Mouse (Mus musculus): ENCODE results near the gene Dennd4b. TPM values are rescaled to one million over a fixed set of nuclear protein-coding genes. Genes with fewer than 3 reads are reported as not detected.
"Not testable (repeated sequence)": the region's sequence is repeated elsewhere in the genome, so short reads cannot be mapped to it uniquely, and the experiment has no call there.

Gene Dennd4b
- total RNA-seq, 2 experiments from 2014 or later: 78.4 to 81.8 TPM

DNA sequence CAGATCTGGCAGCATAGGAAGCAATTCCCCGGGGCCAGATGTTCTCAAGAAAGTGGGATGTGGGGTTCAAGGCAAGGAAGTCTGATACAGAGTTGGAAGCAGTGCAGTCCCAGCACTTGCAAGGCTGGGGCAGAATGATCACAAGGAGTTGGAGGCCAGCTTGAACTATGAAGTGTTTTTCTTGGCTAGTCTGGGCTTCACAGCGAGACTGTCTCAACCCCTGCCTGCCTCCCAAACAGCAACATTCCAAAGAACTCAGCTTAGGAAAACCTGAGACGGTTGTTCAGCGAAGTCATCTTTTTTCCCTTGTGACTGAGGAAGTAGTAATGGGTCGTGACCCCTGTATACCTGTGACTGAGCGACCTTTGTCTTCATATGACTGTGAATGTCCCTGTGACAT lies 14.2 kb upstream of the Dennd4b start:
- no peak for DNase-seq
- intact Hi-C loops (cut with DNase I): no loop called here

DNA sequence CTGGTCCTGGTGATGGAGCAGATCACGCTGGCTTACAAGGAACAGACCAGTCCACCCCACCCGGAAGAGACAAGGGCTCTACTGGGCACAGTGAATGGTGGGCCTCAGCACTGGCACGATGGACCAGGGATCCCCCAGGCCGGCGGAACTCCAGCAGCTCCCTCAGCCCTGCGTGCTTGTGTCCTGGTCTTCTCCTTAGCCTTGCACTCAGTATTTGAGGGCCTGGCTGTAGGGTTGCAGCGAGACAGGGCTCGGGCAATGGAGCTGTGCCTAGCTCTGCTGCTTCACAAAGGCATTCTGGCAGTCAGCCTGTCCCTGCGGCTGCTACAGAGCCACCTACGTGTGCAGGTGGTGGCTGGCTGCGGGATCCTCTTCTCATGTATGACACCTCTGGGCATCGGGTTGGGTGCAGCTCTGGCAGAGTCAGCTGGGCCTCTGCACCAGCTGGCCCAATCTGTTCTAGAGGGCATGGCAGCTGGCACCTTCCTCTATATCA lies 13.2 kb upstream of the Dennd4b start:
- DNase-seq; intact Hi-C loops (cut with DNase I): not testable (repeated sequence)

DNA sequence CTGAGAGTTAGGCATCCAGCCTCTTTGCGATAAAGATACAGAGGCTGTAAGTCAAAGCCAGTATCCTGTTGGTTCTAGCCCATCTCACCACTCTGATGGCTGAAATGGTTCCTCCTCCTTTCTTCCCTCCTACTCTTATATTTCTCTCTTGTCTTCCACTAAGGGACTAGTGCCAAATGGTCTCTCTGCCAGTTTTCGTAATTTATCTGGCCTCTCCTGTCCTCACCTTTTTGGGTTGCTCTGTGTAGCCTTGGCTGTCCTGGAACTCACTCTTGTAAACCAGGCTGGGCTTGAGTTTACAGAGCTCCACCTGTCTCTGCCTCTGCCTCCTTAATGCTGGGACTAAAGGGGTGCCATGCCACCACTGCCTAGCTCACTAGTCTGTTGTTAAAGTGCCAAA lies 12.3 kb upstream of the Dennd4b start:
- intact Hi-C loops (cut with DNase I); DNase-seq: not testable (repeated sequence)

DNA sequence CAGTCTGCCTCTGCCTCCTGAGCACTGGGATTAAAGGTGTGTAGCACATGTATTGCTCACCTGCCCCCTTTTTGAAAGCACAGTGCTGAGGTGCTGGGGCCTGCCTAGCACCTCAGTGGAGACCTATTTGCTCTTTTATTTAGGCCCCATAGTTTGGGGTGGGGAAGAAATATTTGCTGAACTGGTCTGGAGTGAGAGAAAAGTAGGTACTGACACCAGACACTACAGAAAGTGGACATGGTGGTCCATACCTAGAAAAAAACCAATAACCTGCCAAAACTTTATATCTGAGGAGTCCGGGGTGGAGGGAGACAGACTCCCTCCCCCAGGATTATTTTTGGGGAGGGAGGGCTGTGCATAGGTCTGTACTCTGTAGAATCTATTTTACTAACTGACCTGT lies 11.8 kb upstream of the Dennd4b start:
- intact Hi-C loops (cut with DNase I); DNase-seq: not testable (repeated sequence)

DNA sequence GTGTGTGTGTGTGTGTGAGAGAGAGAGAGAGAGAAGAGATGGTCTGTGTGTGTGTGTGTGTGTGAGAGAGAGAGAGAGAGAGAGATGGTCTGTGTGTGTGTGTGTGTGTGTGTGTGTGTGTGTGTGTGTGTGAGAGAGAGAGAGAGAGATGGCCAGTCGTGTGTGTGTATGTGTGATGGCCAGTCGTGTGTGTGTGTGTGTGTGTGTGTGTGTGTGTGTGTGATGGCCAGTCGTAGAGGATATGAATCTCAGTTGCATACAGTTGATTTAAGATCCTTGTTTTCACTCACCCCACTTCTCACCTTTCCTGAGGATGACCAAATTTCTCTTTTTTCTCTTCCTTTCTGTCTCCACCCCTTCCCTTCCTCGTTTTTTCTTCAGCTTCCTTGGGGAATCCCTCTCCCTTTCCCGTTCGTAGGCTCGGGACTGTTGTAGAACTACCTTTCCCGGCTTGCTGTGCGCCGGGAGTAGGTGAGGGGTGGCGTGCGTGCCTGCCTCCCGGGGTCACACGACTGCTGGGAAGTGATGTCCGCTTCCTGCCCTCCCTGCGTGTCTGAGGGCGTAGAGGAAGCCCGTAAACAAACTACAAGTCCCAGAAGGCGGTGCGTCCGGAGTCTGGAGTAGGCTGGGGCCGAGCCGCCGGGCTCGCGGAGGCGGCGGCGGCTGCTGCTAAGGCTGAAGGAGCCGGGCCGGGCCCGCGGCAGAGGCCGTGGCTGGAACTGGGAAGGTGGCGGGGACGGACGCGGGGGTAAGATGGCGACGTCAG lies 11.1 kb upstream of the Dennd4b start, which contains the start of gene Crtc2:
Gene Crtc2 (plus strand): TSS at position 511 of the 766 bp plus-strand sequence.
- intact Hi-C loops (cut with DNase I): no loop called here
- DNase-seq: peak; percentile 86 to 94

DNA sequence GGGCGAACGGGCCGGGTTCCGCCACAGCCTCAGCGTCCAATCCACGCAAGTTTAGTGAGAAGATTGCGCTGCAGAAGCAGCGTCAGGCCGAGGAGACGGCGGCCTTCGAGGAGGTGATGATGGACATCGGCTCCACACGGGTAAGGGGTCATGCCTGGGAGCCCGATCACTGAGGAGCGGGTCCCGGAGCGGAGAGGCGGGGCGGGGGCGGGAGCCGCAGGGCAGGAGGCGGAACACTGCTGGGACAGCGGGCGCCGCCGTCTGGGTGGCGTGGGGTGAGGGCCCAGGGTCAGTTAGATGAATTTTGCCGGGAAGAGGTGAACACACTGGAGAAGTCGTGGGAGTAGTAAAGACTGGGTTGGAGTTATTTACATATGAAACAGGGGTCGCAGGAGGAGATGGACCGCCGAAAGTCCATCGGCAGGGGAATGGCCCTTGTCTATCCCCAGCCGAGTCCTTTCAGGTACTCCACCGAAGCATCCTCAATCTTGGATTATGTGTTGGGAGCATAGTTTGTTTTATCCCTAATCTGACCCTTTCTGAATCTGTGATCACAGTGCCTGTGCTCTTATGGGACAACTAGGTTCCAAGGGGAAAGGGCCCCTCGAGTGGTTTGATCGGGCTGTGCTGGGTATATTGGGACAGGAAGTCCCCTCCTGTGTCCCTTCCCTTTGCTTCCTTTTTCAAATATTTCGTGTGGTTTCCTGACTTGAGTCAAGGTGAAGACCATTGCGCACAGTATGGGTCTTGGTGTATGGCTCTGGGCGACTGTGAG lies 10.4 kb upstream of the Dennd4b start:
- intact Hi-C loops (cut with DNase I): no loop called here
- DNase-seq: no peak

DNA sequence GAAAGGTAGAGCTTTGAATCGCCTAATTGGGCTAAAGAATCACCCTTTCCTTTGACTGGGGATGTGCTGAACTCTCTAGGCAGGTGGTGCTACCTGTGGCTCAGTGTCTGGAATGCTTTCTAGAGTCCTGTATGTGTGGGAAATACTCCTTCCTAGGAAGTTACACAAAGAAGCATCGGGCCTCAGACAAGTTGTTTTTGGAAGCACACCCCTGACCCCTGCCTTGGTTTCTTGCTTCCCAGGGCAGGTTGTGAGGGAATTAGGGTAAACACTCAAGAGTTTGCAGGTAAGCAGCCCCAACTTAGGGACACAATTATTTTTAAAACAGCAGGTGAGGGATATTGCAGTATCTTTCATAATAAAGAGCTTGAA lies 9.8 kb upstream of the Dennd4b start:
- intact Hi-C loops (cut with DNase I): no loop called here
- DNase-seq: no peak

DNA sequence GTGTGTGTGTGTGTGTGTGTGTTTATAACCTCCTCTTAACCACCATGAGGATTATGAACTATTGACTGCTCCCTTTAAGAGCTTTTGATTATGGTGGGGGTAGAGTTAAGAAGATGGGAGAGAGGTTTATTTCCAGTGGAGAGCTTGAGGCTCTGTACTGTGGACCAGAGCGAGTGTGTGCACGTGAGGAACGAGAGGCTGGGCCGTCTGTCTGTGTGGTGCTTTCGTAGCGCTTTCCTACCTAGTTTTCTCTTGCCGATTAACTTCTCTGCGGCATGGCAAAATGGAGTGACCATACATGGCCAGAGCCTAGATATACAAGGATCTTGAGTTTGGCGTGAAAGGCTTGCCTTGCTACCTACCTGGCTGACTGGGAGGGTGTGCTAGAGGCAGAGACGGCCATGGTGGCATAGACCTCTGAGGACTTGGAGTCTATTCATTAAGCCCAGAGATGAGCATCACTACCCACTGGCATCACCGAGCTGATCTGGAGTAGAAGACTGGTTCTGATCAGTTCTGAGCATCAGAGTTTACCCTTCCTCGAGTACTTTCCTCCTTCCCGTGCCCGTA lies 9.1 kb upstream of the Dennd4b start:
- intact Hi-C loops (cut with DNase I): no loop called here
- DNase-seq: no peak

DNA sequence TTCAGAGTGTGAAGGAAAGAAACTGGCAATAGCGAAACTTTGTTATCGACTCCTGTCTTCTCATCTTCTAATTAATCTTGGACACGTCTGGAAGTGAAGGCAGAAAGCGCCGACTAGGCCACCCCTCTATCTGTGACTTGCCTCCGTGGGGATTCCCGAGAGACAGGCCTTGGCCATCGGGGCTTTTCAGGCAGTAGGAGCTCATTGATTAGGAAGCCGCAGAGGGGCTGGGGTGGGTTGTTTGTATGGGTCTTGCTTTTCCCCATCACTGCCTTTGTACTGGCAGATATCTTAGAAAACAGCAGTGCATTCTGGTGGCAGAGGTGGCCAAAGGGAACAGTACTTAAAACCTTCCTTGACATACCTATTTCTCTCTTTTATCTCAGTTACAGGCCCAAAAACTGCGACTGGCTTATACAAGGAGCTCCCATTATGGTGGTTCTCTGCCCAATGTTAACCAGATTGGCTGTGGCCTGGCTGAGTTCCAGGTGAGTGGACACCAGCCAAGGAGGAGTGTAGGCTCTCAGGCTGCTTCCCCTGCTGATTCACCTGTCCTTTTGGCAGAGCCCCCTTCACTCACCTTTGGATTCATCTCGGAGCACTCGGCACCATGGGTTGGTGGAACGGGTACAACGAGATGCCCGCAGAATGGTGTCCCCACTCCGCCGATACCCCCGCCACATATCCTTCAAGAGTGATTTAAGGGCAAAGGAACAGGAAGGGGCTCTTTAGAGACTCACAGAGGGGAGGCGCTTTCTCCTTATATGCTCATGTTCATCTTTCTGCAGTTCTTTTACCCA lies 8.1 kb upstream of the Dennd4b start:
- intact Hi-C loops (cut with DNase I): no loop called here
- no peak for DNase-seq

DNA sequence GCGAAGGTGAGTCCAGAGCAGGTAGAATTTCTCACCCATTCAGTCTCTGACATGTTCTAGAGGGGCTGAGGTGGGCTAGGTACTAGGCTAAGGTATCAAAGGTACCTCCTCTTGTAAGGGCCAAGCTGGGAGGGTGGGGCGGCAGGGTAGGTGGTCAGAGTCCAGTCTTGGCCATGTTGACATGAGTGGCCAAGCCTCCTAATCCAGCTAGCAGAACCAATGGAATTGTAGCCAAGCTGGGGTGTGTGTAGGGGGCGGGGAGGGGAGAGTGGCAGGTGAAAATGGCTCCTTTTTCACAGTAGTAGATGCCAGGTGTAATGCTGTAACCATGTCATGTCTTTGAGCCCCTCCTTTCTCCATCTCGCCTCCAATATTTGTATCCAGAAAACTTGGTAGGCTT lies 6.5 kb upstream of the Dennd4b start:
- no peak for DNase-seq
- intact Hi-C loops (cut with DNase I): no loop called here

DNA sequence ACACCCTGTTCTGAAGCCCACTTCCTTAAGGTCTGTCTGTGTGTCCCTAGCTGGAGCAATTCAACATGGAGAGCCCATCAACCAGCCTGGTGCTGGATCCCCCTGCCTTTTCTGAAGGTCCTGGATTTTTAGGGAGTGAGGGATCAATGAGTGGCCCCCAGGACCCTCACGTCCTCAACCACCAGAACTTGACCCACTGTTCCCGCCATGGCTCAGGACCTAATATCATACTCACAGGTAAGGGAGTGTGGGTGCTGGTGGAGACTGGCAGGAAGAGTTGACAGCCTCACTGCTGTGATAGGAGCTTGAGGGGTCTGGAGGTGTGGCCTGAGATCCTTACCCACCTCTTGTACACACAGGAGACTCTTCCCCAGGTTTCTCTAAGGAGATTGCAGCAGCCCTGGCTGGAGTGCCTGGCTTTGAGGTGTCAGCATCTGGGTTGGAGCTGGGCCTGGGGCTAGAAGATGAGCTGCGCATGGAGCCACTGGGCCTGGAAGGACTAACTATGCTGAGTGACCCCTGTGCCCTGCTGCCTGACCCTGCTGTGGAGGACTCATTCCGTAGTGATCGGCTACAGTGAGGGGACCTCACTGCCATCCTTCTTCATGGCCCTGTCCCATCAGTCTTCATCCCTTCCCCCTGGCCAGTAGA lies 1.7 kb upstream of the Dennd4b start:
- DNase-seq: no peak
- intact Hi-C loops (cut with DNase I): no loop called here

DNA sequence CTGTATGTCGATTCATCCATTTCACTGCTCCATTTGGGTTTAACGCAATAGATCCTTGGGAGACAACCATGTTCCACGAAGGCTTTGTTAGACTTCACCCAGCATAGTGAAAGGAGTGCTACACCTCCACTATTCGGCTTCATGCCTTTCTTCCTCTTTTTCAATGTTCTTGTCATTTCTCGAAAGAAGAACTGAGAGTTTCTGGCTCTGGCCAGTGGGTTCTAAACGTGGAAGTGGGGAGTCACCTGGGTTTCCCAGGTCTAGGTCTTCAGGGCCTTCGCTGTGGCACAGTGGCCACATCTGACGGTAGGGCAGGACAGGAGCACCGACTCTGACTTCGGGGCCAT lies 325 bp upstream of the Dennd4b start:
- no peak for DNase-seq
- intact Hi-C loops (cut with DNase I): loop anchor here (2.0 to 5.0 kb wide), 2 partner anchors 44 to 108 kb away; no protein-coding TSS in a partner anchor

DNA sequence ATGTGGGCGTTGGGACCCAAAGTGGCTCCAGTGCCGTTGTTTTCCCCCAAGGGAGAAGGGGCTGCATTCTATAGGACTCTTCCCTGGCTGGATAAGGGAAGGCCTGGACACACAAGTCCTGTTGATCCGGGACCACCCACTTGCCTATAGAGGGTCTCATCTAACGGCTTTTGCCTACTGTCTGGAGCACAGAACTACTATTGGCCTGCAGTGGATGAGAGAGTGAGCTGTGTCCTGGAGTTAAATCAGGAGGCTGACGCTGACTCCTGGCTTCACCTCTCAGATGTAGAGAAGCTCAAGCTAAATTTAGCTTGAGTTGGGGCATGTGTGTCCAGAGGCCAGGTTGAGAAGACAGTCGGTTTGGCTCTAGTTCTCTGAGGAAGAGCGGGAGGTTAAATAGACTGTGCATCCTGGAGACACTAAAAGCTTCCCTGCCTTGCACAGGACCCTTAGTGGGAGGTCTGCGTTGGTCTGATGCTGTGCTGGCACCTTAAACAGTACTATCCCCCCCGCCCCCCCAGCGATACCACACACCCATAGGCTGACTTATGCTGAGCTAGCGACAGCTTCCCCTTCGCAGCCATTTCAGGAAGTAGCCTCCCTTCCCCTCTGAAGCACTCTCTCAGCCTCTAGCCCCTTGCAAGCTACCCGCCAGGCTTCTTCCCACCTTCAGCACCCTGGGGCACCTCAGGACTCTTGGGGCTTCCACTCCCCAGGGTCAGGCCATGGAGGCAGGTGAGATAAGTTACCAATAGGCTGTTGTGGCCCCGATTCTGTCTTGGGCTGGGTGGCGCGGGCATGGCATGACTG lies 1.2 kb downstream of the Dennd4b start:
- intact Hi-C loops (cut with DNase I): loop anchor here (2.0 to 5.0 kb wide), 2 partner anchors 45 to 106 kb away; no protein-coding TSS in a partner anchor
- no peak for DNase-seq

DNA sequence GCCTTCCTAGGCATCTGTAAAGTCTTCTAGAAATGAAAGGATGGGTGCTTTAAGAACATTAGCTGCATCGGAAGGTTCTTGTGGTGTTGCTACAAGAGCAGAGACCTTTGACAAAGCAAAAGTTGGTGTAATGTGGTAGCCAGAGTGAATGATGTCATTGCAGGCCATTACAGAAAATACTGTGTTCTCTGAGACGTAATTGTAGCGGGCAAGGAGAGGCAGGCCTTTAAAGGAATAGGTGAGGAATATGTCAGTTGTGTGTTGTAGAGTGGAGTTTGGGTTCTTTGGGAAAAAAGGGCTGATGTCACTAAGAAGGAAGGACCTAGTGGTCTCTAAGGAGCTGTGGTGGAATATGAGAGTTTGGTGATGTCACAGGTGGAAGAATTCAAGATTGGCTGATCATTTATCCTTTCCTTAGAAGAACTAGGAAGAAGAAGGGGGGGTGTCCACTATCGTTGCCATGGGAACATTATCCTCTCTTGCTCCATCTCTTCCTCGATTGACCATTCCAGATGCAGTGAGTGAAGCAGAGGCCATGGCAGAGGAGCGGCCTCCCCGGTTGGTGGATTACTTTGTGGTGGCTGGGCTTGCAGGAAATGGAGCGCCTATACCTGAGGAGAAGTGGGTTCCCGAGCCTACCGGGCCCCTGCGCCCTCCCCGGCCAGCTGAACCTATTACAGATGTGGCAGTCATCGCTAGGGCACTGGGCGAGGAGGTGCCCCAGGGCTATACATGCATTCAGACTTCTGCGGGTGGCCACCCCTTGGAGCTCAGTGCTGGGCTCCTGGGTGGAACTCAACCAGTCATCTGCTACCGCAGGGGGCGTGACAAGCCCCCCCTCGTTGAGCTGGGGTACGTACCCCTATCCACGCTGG lies 2.2 kb downstream of the Dennd4b start:
- intact Hi-C loops (cut with DNase I): loop anchor here (5.0 kb wide), 1 partner anchor 105 kb away; no protein-coding TSS in a partner anchor
- no peak for DNase-seq

DNA sequence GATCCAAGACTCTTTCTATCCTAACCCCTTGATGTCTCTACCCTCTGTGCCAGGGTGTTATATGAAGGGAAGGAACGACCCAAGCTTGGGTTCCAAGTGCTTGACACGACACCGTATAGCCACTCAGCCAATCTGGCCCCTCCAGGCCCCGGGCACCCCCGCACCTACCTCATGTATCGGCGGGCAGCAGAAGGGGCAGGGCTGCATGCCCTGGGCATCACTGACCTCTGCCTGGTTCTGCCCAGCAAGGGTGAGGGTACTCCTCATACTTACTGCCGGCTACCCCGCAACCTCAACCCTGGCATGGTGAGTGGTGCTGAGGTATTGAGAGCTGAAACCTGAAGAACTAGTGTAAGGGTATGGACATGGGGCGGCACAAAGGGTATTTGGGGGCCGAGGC lies 3.2 kb downstream of the Dennd4b start:
- intact Hi-C loops (cut with DNase I): loop anchor here (5.0 kb wide), 1 partner anchor 104 kb away; no protein-coding TSS in a partner anchor
- DNase-seq: no peak

DNA sequence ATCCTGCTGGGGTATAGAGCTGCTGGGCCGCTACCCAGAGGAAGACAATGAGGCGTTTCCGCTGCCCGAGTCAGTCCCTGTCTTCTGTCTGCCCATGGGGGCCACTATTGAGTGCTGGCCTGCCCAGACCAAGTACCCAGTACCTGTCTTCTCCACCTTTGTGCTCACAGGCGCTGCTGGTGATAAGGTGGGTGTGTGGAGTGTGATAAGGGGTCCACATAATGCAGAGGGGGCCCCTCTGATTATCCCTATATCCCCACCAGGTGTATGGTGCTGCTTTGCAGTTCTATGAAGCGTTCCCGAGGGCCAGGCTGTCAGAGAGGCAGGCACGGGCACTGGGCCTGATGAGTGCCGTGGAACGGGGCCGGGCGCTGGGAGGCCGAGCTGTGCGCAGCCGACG lies 4.0 kb downstream of the Dennd4b start:
- intact Hi-C loops (cut with DNase I): loop anchor here (5.0 kb wide), 1 partner anchor 103 kb away; no protein-coding TSS in a partner anchor
- no peak for DNase-seq

DNA sequence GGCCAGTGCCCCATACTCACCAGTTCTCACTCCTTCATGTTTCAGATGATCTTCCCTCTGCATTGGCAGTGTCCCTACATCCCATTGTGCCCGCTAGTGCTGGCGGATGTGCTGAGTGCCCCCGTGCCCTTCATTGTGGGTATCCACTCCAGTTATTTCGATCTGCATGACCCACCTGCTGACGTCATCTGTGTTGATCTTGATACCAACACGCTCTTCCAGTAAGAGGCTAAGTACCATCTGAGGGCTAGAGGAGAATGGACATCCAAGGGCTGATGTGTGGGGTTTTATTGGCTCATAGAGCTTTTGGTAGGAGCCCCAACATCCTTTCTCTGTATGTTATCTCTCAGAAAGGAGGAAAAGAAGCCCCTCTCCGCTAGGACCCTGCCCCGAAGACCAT lies 5.8 kb downstream of the Dennd4b start:
- no peak for DNase-seq
- intact Hi-C loops (cut with DNase I): loop anchor here (5.0 kb wide), 1 partner anchor 258 kb away; no protein-coding TSS in a partner anchor

DNA sequence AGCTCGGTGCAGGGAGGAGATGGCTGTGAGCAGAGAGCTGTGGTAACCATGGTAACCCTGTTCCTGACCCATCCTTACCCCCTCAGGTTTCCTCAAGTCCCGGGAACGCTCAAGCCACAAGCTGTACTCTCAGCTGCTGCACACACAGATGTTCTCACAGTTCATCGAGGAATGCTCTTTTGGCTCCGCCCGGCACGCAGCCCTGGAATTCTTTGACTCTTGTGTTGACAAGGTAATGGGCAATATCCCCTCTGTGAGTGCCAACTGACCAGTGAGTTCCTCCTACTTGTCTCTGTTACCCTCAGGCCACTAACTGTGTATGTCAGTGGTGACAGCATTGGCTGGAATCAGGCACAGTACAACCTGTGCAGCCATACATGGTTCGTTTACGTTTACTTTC lies 7.2 kb downstream of the Dennd4b start:
- no peak for DNase-seq
- intact Hi-C loops (cut with DNase I): loop anchor here (5.0 kb wide), 1 partner anchor 260 kb away; no protein-coding TSS in a partner anchor

Measured in gastrocnemius, postnatal 36 days (tissue).